Comparison of ENCODE assay signal across 8 mouse cellular contexts in genomic region chr9:53536558-53537320, GRCm38 (mm10). TPM values are rescaled to one million over a fixed set of nuclear protein-coding genes. Genes with fewer than 3 reads are reported as not detected.
DNase-seq lines count a peak whose midpoint lies in the region; ATAC-seq and TF ChIP-seq lines count a peak whose summit lies in the region.

Gene Atm, minus strand, starts transcription at chr9:53536740.
Gene Npat, plus strand, starts transcription at chr9:53537047.

- peaks cover 6% of the 10 kb centered on the region; the same call in 1 of the 2 replicates for H3K36me3 ChIP-seq in hindbrain, embryonic 13.5 days

- peak within 1 kb of the TSS; percentile 92 for H3K27ac ChIP-seq in hindbrain, embryonic 13.5 days

- peaks cover 26% of the 10 kb centered on the region for H3K4me1 ChIP-seq in hindbrain, embryonic 13.5 days (replicated peaks)

- no peaks in the 10 kb centered on the region for H3K9me3 ChIP-seq in hindbrain, embryonic 13.5 days

- in situ Hi-C loops in Patski (cut with MboI; ENCODE audit: low pct_unique_long_range_greater_than_20kb), result no loop called here

- TF ChIP-seq CTCF in Patski (IDR thresholded peaks at IDR 0.05), result no peak

- H3K9ac ChIP-seq in hindbrain, embryonic 13.5 days, result peak within 1 kb of the TSS; percentile 92

- peak within 1 kb of the TSS; percentile 95 for H3K4me2 ChIP-seq in hindbrain, embryonic 13.5 days

- peak within 1 kb of the TSS; percentile 89 for H3K4me3 ChIP-seq in hindbrain, embryonic 13.5 days

- CTCF ChIA-PET in Patski (lab: Charles Lee), result no interaction called here

- ATAC-seq in Patski, result peak; percentile 98
- peak; percentile 100 for ATAC-seq in hindbrain, embryonic 13.5 days (ENCODE audit: low FRiP score)

- under 1% methylated on average over 69 of the region's 69 CpGs for WGBS in hindbrain, embryonic 13.5 days

- H3K27me3 ChIP-seq in Patski, result no peaks in the 10 kb centered on the region
- no peaks in the 10 kb centered on the region for H3K27me3 ChIP-seq in hindbrain, embryonic 13.5 days

- peak; percentile 99 for DNase-seq in Patski (ENCODE audit: low read depth, low spot score)
- peak; percentile 99 to 100 for DNase-seq in cerebellum, postnatal 14 days
- DNase-seq in frontal cortex, postnatal 14 days (ENCODE audit: low spot score in 2 of 2), result peak; percentile 99
- peak; percentile 97 to 98 for DNase-seq in layer of hippocampus, postnatal 25 days (ENCODE audit: extremely low spot score in 1 of 2, low spot score in 1 of 2)
- peak; percentile 100 for DNase-seq in lung, postnatal 25 days (ENCODE audit: low spot score)
- peak; percentile 99 for DNase-seq in retina, embryonic 14.5 days (ENCODE audit: low spot score)
- peak; percentile 99 for DNase-seq in thymus, postnatal 4 days

- POLR2A ChIA-PET in Patski (lab: Charles Lee), result no interaction called here

RNA-seq across cellular contexts. Expression of gene Atm, which starts in this region (rescaled TPM):
- 16.9 TPM for polyA plus RNA-seq in Patski (2021)
- polyA plus RNA-seq in hindbrain, embryonic 13.5 days (2015; fragmentation: Nextera tagmentation; extraction: Ambion mirVana), result 11.3 and 14.2 TPM in 2 replicates
- 10 to 100 TPM; 18.3 to 21.0 TPM for total RNA-seq in layer of hippocampus, postnatal 25 days (2021)

RNA-seq across cellular contexts. Expression of gene Npat, which starts in this region (rescaled TPM):
- polyA plus RNA-seq in Patski (2021), result 17.4 TPM
- polyA plus RNA-seq in hindbrain, embryonic 13.5 days (2015; fragmentation: Nextera tagmentation; extraction: Ambion mirVana), result 11.7 and 13.0 TPM in 2 replicates
- 10 to 100 TPM; 15.6 to 17.5 TPM for total RNA-seq in layer of hippocampus, postnatal 25 days (2021)

Comparison
In these comparisons a context has a peak if more than half of its experiments do, and no peak if none do; other contexts are left out.
1. Peak in every context shown above with its lines: DNase-seq, ATAC-seq, H3K4me3 ChIP-seq and H3K27ac ChIP-seq.